Mouse (Mus musculus) erythroblast, embryonic 14.5 days (primary cell): ENCODE results near the gene Yap1. TPM values are rescaled to one million over a fixed set of nuclear protein-coding genes. Genes with fewer than 3 reads are reported as not detected.

Experiments
- H3K27me3 ChIP-seq: 2 replicates; pipeline ENCODE4 v1.6.1; 2012; ENCODE audit warnings: inconsistent platforms; ENCODE audit not compliant: control insufficient read depth
- H3K36me3 ChIP-seq: 2 replicates; pipeline ENCODE4 v1.6.1; 2012; ENCODE audit warnings: mild to moderate bottlenecking, inconsistent platforms; ENCODE audit not compliant: control insufficient read depth
- H3K4me1 ChIP-seq: 2 replicates; pipeline ENCODE4 v1.6.1; 2012; ENCODE audit warnings: inconsistent platforms; ENCODE audit not compliant: control insufficient read depth
- H3K4me3 ChIP-seq: replicated peaks from 2 replicates; pipeline ENCODE3; 2012; ENCODE audit warnings: moderate library complexity, mild to moderate bottlenecking, inconsistent platforms
- H3K9me3 ChIP-seq: 2 replicates; pipeline ENCODE4 v1.6.1; 2012; ENCODE audit warnings: low read length, inconsistent platforms, mixed read lengths; ENCODE audit not compliant: control insufficient read depth
- GATA1 ChIP-seq: IDR thresholded peaks from 2 replicates; pipeline ENCODE4 v1.6.1; 2012; ENCODE audit warnings: low read length, inconsistent platforms, mixed read lengths
- TAL1 ChIP-seq: IDR thresholded peaks from 3 replicates; pipeline ENCODE4 v1.6.1; 2012; ENCODE audit warnings: low read length, inconsistent platforms, mixed read lengths
- polyA plus RNA-seq: library from polyadenylated mRNA; stranded (reverse); fragments of >175 nt; gene quantifications from 2 replicates; pipeline ENCODE4 v1.2.3, GENCODE M21; 2012

Yap1 gene
- polyA plus RNA-seq, 1 experiment, result not detected

DNA sequence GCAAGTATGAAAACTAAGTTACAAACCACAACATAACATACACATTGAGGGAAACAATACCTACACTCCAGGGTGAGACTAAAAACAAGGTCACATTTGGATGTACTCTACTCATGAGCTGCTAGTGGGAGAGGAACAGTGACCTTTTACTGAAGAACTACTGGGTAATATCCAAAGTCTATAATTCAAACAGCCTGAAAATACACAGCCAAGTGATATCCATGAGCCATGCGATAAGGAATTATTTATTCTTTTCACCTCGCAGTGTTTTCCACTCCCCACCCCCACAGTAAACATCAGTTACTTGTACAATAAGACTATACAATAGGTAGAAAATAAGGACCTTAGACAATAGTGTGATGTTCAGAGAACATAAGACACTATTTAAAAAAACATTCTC is 24.2 kb downstream of the Yap1 start:
- H3K4me1 ChIP-seq, result peaks cover 6% of the 10 kb centered on the region
- no peak for TF ChIP-seq TAL1
- TF ChIP-seq GATA1, result no peak
- no peak overlapping the region for H3K4me3 ChIP-seq
- no peaks in the 10 kb centered on the region for H3K36me3 ChIP-seq
- no peaks in the 10 kb centered on the region for H3K9me3 ChIP-seq
- no peaks in the 10 kb centered on the region for H3K27me3 ChIP-seq

DNA sequence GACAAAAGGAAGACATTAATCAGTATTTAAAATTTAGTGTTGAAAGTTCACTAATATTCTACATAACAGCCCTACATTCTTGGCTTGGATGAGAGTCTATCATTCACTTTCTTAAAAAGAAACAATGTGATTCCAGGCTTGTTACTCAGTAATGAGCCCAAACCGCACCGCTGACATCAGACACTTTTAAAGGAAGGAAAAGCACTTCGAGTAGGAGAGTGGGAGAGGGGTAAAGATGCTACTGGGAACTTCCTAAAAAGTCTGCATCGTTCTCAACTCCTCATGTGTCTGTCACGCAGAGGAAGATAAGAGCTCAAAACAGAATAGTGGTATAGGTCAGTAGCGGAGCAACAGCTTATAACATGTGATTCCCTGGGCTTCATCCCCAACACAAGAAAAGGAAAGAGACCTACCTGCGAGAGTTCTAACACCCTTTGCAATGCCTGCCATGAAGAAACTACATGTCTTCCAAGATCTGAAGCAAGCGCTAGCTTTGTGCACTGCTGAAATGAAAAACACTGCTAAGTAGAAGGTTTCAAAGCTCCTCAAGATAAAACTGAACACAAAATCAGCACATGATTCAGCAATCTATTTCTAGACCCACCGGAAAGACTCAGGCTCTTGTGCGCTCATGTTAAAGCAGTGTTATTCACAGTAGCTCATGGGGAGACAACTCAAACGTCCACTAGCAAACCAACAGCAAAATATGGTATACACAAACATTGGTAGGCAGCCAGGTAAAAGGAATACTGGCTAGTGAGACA is 25.1 kb downstream of the Yap1 start:
- Histone ChIP-seq H3K27me3 (no peaks in the 10 kb centered on the region), H3K36me3 (no peaks in the 10 kb centered on the region), H3K9me3 (no peaks in the 10 kb centered on the region), H3K4me1 (peaks cover 6% of the 10 kb centered on the region), H3K4me3 (no peak overlapping the region)
- no peak for TF ChIP-seq GATA1
- no peak for TF ChIP-seq TAL1

- TF ChIP-seq TAL1, result no peak
- TF ChIP-seq GATA1, result no peak
- Histone ChIP-seq H3K4me1 (peaks cover 6% of the 10 kb centered on the region), H3K27me3 (no peaks in the 10 kb centered on the region), H3K9me3 (no peaks in the 10 kb centered on the region), H3K36me3 (no peaks in the 10 kb centered on the region), H3K4me3 (no peak overlapping the region)
Measured at GRCm38 (mm10) chr9:7978502-7978901, 25.9 kb downstream of the Yap1 start.

GRCm38 (mm10) chr9:7977587-7977986 is 26.8 kb downstream of the Yap1 start:
- H3K36me3 ChIP-seq, result no peaks in the 10 kb centered on the region
- H3K27me3 ChIP-seq, result no peaks in the 10 kb centered on the region
- H3K4me3 ChIP-seq, result no peak overlapping the region
- H3K4me1 ChIP-seq, result peaks cover 6% of the 10 kb centered on the region
- TF ChIP-seq TAL1 (no peak), GATA1 (no peak)
- H3K9me3 ChIP-seq, result no peaks in the 10 kb centered on the region

- H3K4me1 ChIP-seq, result peaks cover 6% of the 10 kb centered on the region
- TF ChIP-seq TAL1 (no peak), GATA1 (no peak)
- H3K9me3 ChIP-seq, result no peaks in the 10 kb centered on the region
- no peaks in the 10 kb centered on the region for H3K27me3 ChIP-seq
- H3K4me3 ChIP-seq, result no peak overlapping the region
- no peaks in the 10 kb centered on the region for H3K36me3 ChIP-seq
Measured at GRCm38 (mm10) chr9:7971993-7972392, 32.4 kb downstream of the Yap1 start.

DNA sequence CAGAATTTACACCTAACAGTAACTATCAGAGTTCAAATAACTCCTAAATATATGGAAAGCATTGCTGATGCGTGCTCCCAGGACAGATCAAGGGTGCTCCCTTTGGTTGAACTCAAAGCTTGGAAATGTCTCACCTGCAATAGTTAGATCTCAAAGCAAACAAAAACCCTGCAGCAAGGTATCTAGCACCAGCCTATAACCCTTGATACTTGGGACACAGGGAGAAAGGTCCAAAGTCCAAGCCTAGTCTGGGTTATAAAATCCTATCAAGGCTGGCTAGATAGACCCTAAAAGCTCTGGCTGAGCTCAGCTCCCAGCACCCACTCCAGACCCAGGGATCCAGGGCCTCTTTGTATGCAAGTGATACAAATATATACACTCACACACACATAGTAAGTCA is 36.4 kb downstream of the Yap1 start:
- H3K4me1 ChIP-seq, result peaks cover 26% of the 10 kb centered on the region
- H3K4me3 ChIP-seq, result no peak overlapping the region
- no peaks in the 10 kb centered on the region for H3K27me3 ChIP-seq
- no peaks in the 10 kb centered on the region for H3K36me3 ChIP-seq
- H3K9me3 ChIP-seq, result no peaks in the 10 kb centered on the region
- no peak for TF ChIP-seq GATA1

GRCm38 (mm10) chr9:7965590-7965989 is 38.8 kb downstream of the Yap1 start:
- Histone ChIP-seq H3K9me3 (no peaks in the 10 kb centered on the region), H3K27me3 (no peaks in the 10 kb centered on the region), H3K4me3 (no peak overlapping the region), H3K36me3 (no peaks in the 10 kb centered on the region; the same call in 1 of the 2 replicates), H3K4me1 (peaks cover 32% of the 10 kb centered on the region)
- TF ChIP-seq GATA1 (no peak), TAL1 (no peak)

DNA sequence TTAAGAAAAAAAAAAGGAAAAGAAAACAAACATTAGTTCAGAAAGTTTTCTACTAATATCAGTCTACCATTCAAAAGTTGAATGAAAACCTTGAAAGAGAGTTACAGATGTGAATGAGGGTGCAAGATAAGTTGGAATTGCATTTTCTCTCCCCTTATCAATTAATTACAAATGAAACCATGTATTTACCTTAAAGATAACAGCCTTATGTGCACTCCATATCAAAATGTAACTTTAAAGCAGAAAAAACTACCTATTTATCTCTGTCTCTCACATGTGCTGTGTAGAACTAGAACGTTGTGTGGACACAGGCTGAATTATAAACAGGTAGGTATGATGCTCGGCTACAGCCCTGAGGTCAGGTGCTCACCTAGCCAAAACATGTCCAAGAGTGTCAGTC is 40.5 kb downstream of the Yap1 start:
- Histone ChIP-seq H3K4me1 (peaks cover 36% of the 10 kb centered on the region), H3K36me3 (no peaks in the 10 kb centered on the region; the same call in 1 of the 2 replicates), H3K27me3 (no peaks in the 10 kb centered on the region), H3K9me3 (no peaks in the 10 kb centered on the region), H3K4me3 (no peak overlapping the region)
- TF ChIP-seq TAL1 (no peak; the same call in 2 of the 3 replicates), GATA1 (no peak)

- no peaks in the 10 kb centered on the region for H3K27me3 ChIP-seq
- no peak overlapping the region for H3K4me3 ChIP-seq
- H3K36me3 ChIP-seq, result no peaks in the 10 kb centered on the region; the same call in 1 of the 2 replicates
- H3K9me3 ChIP-seq, result no peaks in the 10 kb centered on the region
- H3K4me1 ChIP-seq, result peaks cover 42% of the 10 kb centered on the region
- no peak for TF ChIP-seq GATA1
- TF ChIP-seq TAL1, result no peak
Measured at GRCm38 (mm10) chr9:7962915-7963314, 41.5 kb downstream of the Yap1 start.
